17 mouse cellular contexts compared by ENCODE assay signal in the genomic region with DNA sequence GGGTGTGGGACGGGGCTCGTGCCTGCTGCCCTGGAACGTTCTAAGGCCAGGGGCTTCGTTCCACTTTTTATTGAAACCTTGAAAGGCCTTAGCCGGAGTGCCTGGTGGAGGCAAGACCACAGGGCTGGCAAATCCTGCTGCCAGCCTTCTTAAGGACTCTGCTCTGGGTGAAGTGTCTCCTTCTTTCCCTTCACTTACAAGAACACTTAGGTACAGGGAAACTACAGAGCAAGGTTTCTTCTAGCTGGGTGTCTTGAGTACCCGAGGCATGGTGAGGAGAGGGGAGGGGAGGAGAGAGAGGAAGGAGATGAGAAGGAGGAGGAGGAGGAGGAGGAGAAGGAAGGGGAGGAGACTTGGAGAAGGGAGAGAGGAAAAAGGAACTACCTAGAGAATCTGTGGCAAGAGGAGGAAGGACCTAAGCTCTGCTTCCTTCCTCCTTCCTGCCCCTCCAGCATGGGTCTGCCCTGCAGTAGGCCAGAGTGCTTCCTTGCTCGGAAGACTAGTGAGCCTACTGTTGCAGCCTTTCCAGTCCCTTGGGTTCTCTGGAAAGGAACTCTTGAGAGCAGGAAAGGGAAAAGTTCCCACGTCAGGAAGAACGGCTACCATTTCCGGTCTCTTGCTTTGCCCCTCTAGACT.
DNase-seq lines count a peak whose midpoint lies in the region; ATAC-seq and TF ChIP-seq lines count a peak whose summit lies in the region.
"Had no signal": no experiment of that assay in that cellular context is flagged by ENCODE, and none has a peak within 500 bp of the region (broad histone marks: within the 10 kb centered on the region; RNA-seq: fewer than 3 reads in every experiment).

No protein-coding gene starts in this region.

- ATAC-seq in kidney, postnatal 0 days (replicated peaks; ENCODE audit: low FRiP score, low read depth), result no peak
- ATAC-seq in granulocyte monocyte progenitor cell, adult 5-6 weeks (replicated peaks; ENCODE audit: poor library complexity, severe bottlenecking), result peak; percentile 88
- ATAC-seq in lung, postnatal 0 days, result peak; percentile 65

- TF ChIP-seq POLR2A in kidney, adult 2 months (IDR thresholded peaks at IDR 0.05; ENCODE audit: low read depth, low read length), result no peak
- no peak for TF ChIP-seq POLR2A in small intestine, adult 2 months (IDR thresholded peaks at IDR 0.05; ENCODE audit: low read depth, low read length)

- H3K36me3 ChIP-seq in kidney, postnatal 0 days (ENCODE audit: insufficient read depth, low read length), result no peaks in the 10 kb centered on the region
- H3K36me3 ChIP-seq in kidney, adult 2 months (ENCODE audit: control insufficient read depth, insufficient read depth, low read length), result no peaks in the 10 kb centered on the region
- H3K36me3 ChIP-seq in lung, postnatal 0 days (ENCODE audit: insufficient read depth, low read length), result no peaks in the 10 kb centered on the region
- no peaks in the 10 kb centered on the region for H3K36me3 ChIP-seq in small intestine, adult 2 months (ENCODE audit: control insufficient read depth, insufficient read depth, low read length)
- H3K36me3 ChIP-seq: heart, embryonic 13.5 days; hindbrain, embryonic 10.5 days; limb, embryonic 15.5 days had no signal

- TF ChIP-seq CTCF in kidney, postnatal 0 days (IDR thresholded peaks at IDR 0.05; ENCODE audit: low read depth), result no peak
- TF ChIP-seq CTCF in kidney, adult 2 months (conservative IDR thresholded peaks at IDR 0.05; ENCODE audit: insufficient read depth, insufficient read length, low read depth, low read length), result no peak
- no peak for TF ChIP-seq CTCF in lung, postnatal 0 days (IDR thresholded peaks at IDR 0.05)
- TF ChIP-seq CTCF in small intestine, adult 2 months (IDR thresholded peaks at IDR 0.05; ENCODE audit: extremely low read depth, insufficient read length, insufficient replicate concordance, low read depth, low read length), result no peak

- no peak overlapping the region for H3K4me2 ChIP-seq in kidney, postnatal 0 days (ENCODE audit: low read length)
- no peak overlapping the region for H3K4me2 ChIP-seq in lung, postnatal 0 days (replicated peaks; ENCODE audit: low read depth, low read length)
- H3K4me2 ChIP-seq: heart, embryonic 13.5 days; limb, embryonic 15.5 days had no signal

- peaks cover 7% of the 10 kb centered on the region; the same call in 1 of the 2 replicates for H3K4me1 ChIP-seq in kidney, postnatal 0 days (replicated peaks; ENCODE audit: insufficient read depth, low read length)
- H3K4me1 ChIP-seq in kidney, adult 2 months (ENCODE audit: control insufficient read depth, insufficient read depth, low read length), result no peaks in the 10 kb centered on the region
- H3K4me1 ChIP-seq in lung, postnatal 0 days (ENCODE audit: insufficient read depth, low read depth, low read length), result no peaks in the 10 kb centered on the region
- no peaks in the 10 kb centered on the region for H3K4me1 ChIP-seq in small intestine, adult 2 months (ENCODE audit: control insufficient read depth, insufficient read depth, insufficient read length, low read length)

- no peaks in the 10 kb centered on the region for H3K9me3 ChIP-seq in kidney, postnatal 0 days (replicated peaks; ENCODE audit: low read length)
- no peaks in the 10 kb centered on the region for H3K9me3 ChIP-seq in lung, postnatal 0 days (ENCODE audit: low read length)
- H3K9me3 ChIP-seq: hindbrain, embryonic 10.5 days; limb, embryonic 15.5 days had no signal

- H3K27me3 ChIP-seq in kidney, postnatal 0 days (ENCODE audit: insufficient read depth, low read length), result no peaks in the 10 kb centered on the region
- no peaks in the 10 kb centered on the region for H3K27me3 ChIP-seq in kidney, adult 2 months (replicated peaks; ENCODE audit: control insufficient read depth, insufficient read depth, low read length)
- no peaks in the 10 kb centered on the region for H3K27me3 ChIP-seq in lung, postnatal 0 days (replicated peaks; ENCODE audit: insufficient read depth, low read length)
- H3K27me3 ChIP-seq in small intestine, adult 2 months (ENCODE audit: control insufficient read depth, insufficient read depth, low read length), result no peaks in the 10 kb centered on the region
- H3K27me3 ChIP-seq: heart, embryonic 13.5 days; limb, embryonic 15.5 days had no signal

- WGBS in kidney, postnatal 0 days, result 69% methylated on average over 10 of the region's 10 CpGs
- WGBS in kidney, adult 2 months, result 78% methylated on average over 10 of the region's 10 CpGs
- WGBS in lung, postnatal 0 days, result 51% methylated on average over 10 of the region's 10 CpGs
- 76% methylated on average over 10 of the region's 10 CpGs for WGBS in small intestine, adult 2 months

- H3K27ac ChIP-seq in kidney, postnatal 0 days, result peak overlapping the region; percentile 36; the same call in 1 of the 2 replicates
- no peak overlapping the region for H3K27ac ChIP-seq in kidney, adult 2 months (ENCODE audit: insufficient read depth, low read depth, low read length)
- H3K27ac ChIP-seq in lung, postnatal 0 days (ENCODE audit: low read length), result peak overlapping the region; percentile 43
- peak overlapping the region; percentile 68 for H3K27ac ChIP-seq in small intestine, adult 2 months (ENCODE audit: insufficient read depth, low read depth, low read length)
- H3K27ac ChIP-seq: heart, embryonic 13.5 days; hindbrain, embryonic 10.5 days; left cerebral cortex, adult 2 months; limb, embryonic 15.5 days had no signal

- peak; percentile 11 for DNase-seq in kidney, postnatal 0 days (ENCODE audit: low spot score)
- no peak for DNase-seq in kidney, adult 2 months
- peak; percentile 46 for DNase-seq in lung, postnatal 0 days (ENCODE audit: low spot score)
- DNase-seq in cerebellum, adult 18-20 months, result no peak
- DNase-seq in spleen, adult 18-20 months, result no peak
- no peak for DNase-seq in left cerebral cortex, postnatal 25 days (ENCODE audit: low spot score in 2 of 2)
- DNase-seq: adrenal gland, postnatal 10 days; cerebellum, adult 9-11 months; gastrocnemius, postnatal 10 days; midbrain, embryonic 14.5 days; thymus, postnatal 25 days had no signal

- H3K4me3 ChIP-seq in kidney, postnatal 0 days (replicated peaks; ENCODE audit: low read depth, low read length), result no peak overlapping the region
- no peak overlapping the region for H3K4me3 ChIP-seq in kidney, adult 2 months (ENCODE audit: insufficient read depth, low read depth, low read length)
- H3K4me3 ChIP-seq in lung, postnatal 0 days (ENCODE audit: low read depth, low read length), result no peak overlapping the region
- H3K4me3 ChIP-seq in small intestine, adult 2 months (ENCODE audit: low read depth, low read length), result no peak overlapping the region
- H3K4me3 ChIP-seq: heart, embryonic 13.5 days; hindbrain, embryonic 10.5 days; left cerebral cortex, adult 2 months; limb, embryonic 15.5 days had no signal

- no peak for TF ChIP-seq EP300 in lung, postnatal 0 days (IDR thresholded peaks at IDR 0.05)

- no peak overlapping the region for H3K9ac ChIP-seq in kidney, postnatal 0 days (ENCODE audit: low read depth, low read length)
- H3K9ac ChIP-seq in lung, postnatal 0 days (replicated peaks; ENCODE audit: low read depth), result no peak overlapping the region
- H3K9ac ChIP-seq: heart, embryonic 13.5 days; limb, embryonic 15.5 days had no signal

- intact Hi-C loops in left cerebral cortex, postnatal 25 days (cut with DNase I), result no loop called here

Comparison
In these comparisons a context has a peak if more than half of its experiments do, and no peak if none do; other contexts are left out.
1. DNase-seq: peak in kidney, postnatal 0 days (single experiment) and lung, postnatal 0 days (single experiment); none in kidney, adult 2 months (single experiment), cerebellum, adult 18-20 months (0 of 2), spleen, adult 18-20 months (0 of 2) and left cerebral cortex, postnatal 25 days (0 of 2).